ENCODE assay signal across 8 mouse cellular contexts in genomic region chr2:157007234-157007596, GRCm38 (mm10). TPM values are rescaled to one million over a fixed set of nuclear protein-coding genes. Genes with fewer than 3 reads are reported as not detected.
A peak's percentile ranks its signal among the peaks of the same experiment; 100 is the strongest.
DNase-seq lines count a peak whose midpoint lies in the region; ATAC-seq and TF ChIP-seq lines count a peak whose summit lies in the region.

No protein-coding gene starts in this region.

- H3K9me3 ChIP-seq in erythroblast, embryonic 14.5 days (ENCODE audit: control insufficient read depth, low read length), result no peaks in the 10 kb centered on the region
- H3K9me3 ChIP-seq in forebrain, embryonic 14.5 days (replicated peaks; ENCODE audit: control insufficient read depth, low read length), result no peaks in the 10 kb centered on the region
- no peaks in the 10 kb centered on the region for H3K9me3 ChIP-seq in liver, embryonic 15.5 days (replicated peaks)

- no peak overlapping the region for H3K27ac ChIP-seq in forebrain, embryonic 14.5 days (ENCODE audit: low read depth, low read length)
- peak overlapping the region; percentile 88 for H3K27ac ChIP-seq in liver, embryonic 15.5 days (replicated peaks)

- H3ac ChIP-seq in C2C12 (ENCODE audit: control insufficient read depth, insufficient read length, low read depth), result peak overlapping the region; percentile 66

- peak overlapping the region; percentile 67 for H3K9ac ChIP-seq in forebrain, embryonic 14.5 days (ENCODE audit: low read length)
- H3K9ac ChIP-seq in liver, embryonic 15.5 days, result peak overlapping the region; percentile 88

- peaks cover 60% of the 10 kb centered on the region for H3K4me1 ChIP-seq in erythroblast, embryonic 14.5 days (ENCODE audit: control insufficient read depth)
- H3K4me1 ChIP-seq in forebrain, embryonic 14.5 days (ENCODE audit: control insufficient read depth, insufficient read depth, low read length), result peaks cover 10% of the 10 kb centered on the region; the same call in 1 of the 2 replicates
- H3K4me1 ChIP-seq in liver, embryonic 15.5 days (replicated peaks), result peaks cover 49% of the 10 kb centered on the region

- H3K4me3 ChIP-seq in erythroblast, embryonic 14.5 days (replicated peaks), result peak overlapping the region; percentile 85
- H3K4me3 ChIP-seq in C2C12 (ENCODE audit: insufficient read depth, poor library complexity, severe bottlenecking), result peak overlapping the region; percentile 61
- H3K4me3 ChIP-seq in forebrain, embryonic 14.5 days (ENCODE audit: low read depth, low read length), result peak overlapping the region; percentile 60
- H3K4me3 ChIP-seq in liver, embryonic 15.5 days (replicated peaks), result peak overlapping the region; percentile 79

- DNase-seq in forebrain, embryonic 14.5 days (ENCODE audit: low spot score), result no peak
- DNase-seq in thymus, adult 18-20 months, result no peak
- no peak for DNase-seq in thymus, postnatal 4 days
- no peak for DNase-seq in B cell, adult 2 months

- peak overlapping the region; percentile 89 for H3K4me2 ChIP-seq in forebrain, embryonic 14.5 days (ENCODE audit: low read length)
- peak overlapping the region; percentile 78 for H3K4me2 ChIP-seq in liver, embryonic 15.5 days

- WGBS in forebrain, embryonic 14.5 days, result 19% methylated on average over 5 of the region's 5 CpGs
- 28% methylated on average over 5 of the region's 5 CpGs for WGBS in liver, embryonic 15.5 days (ENCODE audit: insufficient replicate concordance)

- no peaks in the 10 kb centered on the region for H3K27me3 ChIP-seq in erythroblast, embryonic 14.5 days (ENCODE audit: control insufficient read depth)
- no peaks in the 10 kb centered on the region for H3K27me3 ChIP-seq in C2C12 (ENCODE audit: control insufficient read depth, insufficient read depth, insufficient read length)
- no peaks in the 10 kb centered on the region for H3K27me3 ChIP-seq in forebrain, embryonic 14.5 days (replicated peaks; ENCODE audit: control insufficient read depth, insufficient read depth, low read length)
- no peaks in the 10 kb centered on the region for H3K27me3 ChIP-seq in liver, embryonic 15.5 days

- TF ChIP-seq CTCF in C2C12 (IDR thresholded peaks at IDR 0.05; ENCODE audit: control insufficient read depth, insufficient read depth, insufficient read length), result no peak

- peaks cover 18% of the 10 kb centered on the region for H3K79me2 ChIP-seq in C2C12 (ENCODE audit: control insufficient read depth, insufficient read depth)

- peaks cover 37% of the 10 kb centered on the region for H3K36me3 ChIP-seq in erythroblast, embryonic 14.5 days (ENCODE audit: control insufficient read depth)
- peaks cover 29% of the 10 kb centered on the region for H3K36me3 ChIP-seq in C2C12 (ENCODE audit: control insufficient read depth, insufficient read depth)
- H3K36me3 ChIP-seq in forebrain, embryonic 14.5 days (ENCODE audit: control insufficient read depth, insufficient read depth, low read length), result peaks cover 21% of the 10 kb centered on the region; the same call in 1 of the 2 replicates
- peaks cover 35% of the 10 kb centered on the region for H3K36me3 ChIP-seq in liver, embryonic 15.5 days (replicated peaks)

- ATAC-seq in erythroblast, adult 5-6 weeks (replicated peaks; ENCODE audit: low FRiP score, poor library complexity, severe bottlenecking), result no peak; the same call in 1 of the 2 replicates
- peak; percentile 49 for ATAC-seq in forebrain, embryonic 14.5 days
- ATAC-seq in liver, embryonic 15.5 days (ENCODE audit: insufficient read depth), result no peak

- H3K79me3 ChIP-seq in C2C12 (ENCODE audit: low read depth), result peaks cover 5% of the 10 kb centered on the region

TF ChIP-seq in C2C12, 6 proteins besides CTCF, POLR2A, EP300 and RAD21:
- TF ChIP-seq MYOD1 (IDR thresholded peaks at IDR 0.05; ENCODE audit: control insufficient read depth, insufficient read length, low read depth) (no peak), FOSL1 (IDR thresholded peaks at IDR 0.05; ENCODE audit: insufficient read depth, low read length, poor library complexity, severe bottlenecking) (no peak), USF1 (IDR thresholded peaks at IDR 0.05; ENCODE audit: low read depth) (no peak), MYOG (IDR thresholded peaks at IDR 0.05; ENCODE audit: control insufficient read depth, extremely low read depth, insufficient read length) (no peak), MAX (IDR thresholded peaks at IDR 0.05) (no peak), CEBPB (IDR thresholded peaks at IDR 0.05; ENCODE audit: low read depth) (no peak)

RNA-seq across cellular contexts. Expression of gene Dsn1, which starts 0.3 kb away (rescaled TPM):
- 0.74 and 0.79 TPM in 2 replicates for polyA plus RNA-seq in erythroblast, embryonic 14.5 days (2012)
- total RNA-seq in erythroblast, adult 5-6 weeks (2015; ENCODE audit: low replicate concordance), result 12.3 and 14.8 TPM in 2 replicates
- total RNA-seq in erythroblast, adult 5-6 weeks (2017; ENCODE audit: low replicate concordance), result 21.2 TPM in 2 replicates
- polyA plus RNA-seq in C2C12 (2012; fragmentation: generic; extraction: Trizol), result 12.0 TPM
- polyA plus RNA-seq in forebrain, embryonic 14.5 days (2014; fragmentation: Nextera tagmentation; extraction: Ambion mirVana), result 24.5 and 27.7 TPM in 2 replicates
- polyA plus RNA-seq in liver, embryonic 15.5 days (2015; fragmentation: Nextera tagmentation; extraction: Ambion mirVana), result 28.9 and 29.5 TPM in 2 replicates

RNA-seq across cellular contexts. Expression of gene Ndrg3, which starts 15.4 kb away (rescaled TPM):
- 1.6 and 2.0 TPM in 2 replicates for polyA plus RNA-seq in erythroblast, embryonic 14.5 days (2012)
- total RNA-seq in erythroblast, adult 5-6 weeks (2015; ENCODE audit: low replicate concordance), result 15.3 and 15.6 TPM in 2 replicates
- 9.2 and 10.3 TPM in 2 replicates for total RNA-seq in erythroblast, adult 5-6 weeks (2017; ENCODE audit: low replicate concordance)
- polyA plus RNA-seq in C2C12 (2012; fragmentation: generic; extraction: Trizol), result 29.1 TPM
- polyA plus RNA-seq in forebrain, embryonic 14.5 days (2014; fragmentation: Nextera tagmentation; extraction: Ambion mirVana), result 93.6 and 106 TPM in 2 replicates
- polyA plus RNA-seq in liver, embryonic 15.5 days (2015; fragmentation: Nextera tagmentation; extraction: Ambion mirVana), result 32.9 and 35.1 TPM in 2 replicates

Comparison
In these comparisons a context has a peak if more than half of its experiments do, and no peak if none do; other contexts are left out.
1. RNA of gene Ndrg3, which starts 15.4 kb away (polyA plus RNA-seq): 93.6 to 106 TPM in forebrain, embryonic 14.5 days, 32.9 to 35.1 TPM in liver, embryonic 15.5 days and 29.1 TPM in C2C12 (single experiment); 1.6 to 2.0 TPM in erythroblast, embryonic 14.5 days; every median in the first group is over 10 times any median in the second.
2. Peak in every context shown above with its lines, with median percentiles within 50 percentile points of each other: H3K4me3 ChIP-seq.